Mouse (Mus musculus): Measurements from ENCODE around the gene Parn.

DNA sequence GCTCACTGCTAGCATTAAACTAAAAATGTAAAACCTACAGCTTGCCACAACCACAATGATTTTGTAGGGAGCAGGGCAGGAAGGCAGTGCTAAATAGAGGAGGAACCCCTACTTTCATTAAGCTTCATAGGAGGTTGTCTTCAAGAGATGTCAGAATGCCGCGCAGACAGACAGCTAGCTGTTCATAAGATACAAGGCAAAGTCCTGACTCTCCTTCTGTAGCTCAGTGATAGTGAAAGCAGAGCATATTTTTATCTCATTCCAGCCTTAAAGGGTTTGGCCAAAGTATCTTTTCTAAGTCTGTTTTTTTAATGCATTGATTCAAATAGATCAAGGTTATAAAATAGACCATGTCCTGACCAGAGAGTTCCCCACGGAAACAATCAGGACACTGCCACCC lies 47.8 kb downstream of the Parn start:
- TF ChIP-seq KAT2A (IDR thresholded peaks at IDR 0.05; ENCODE audit: insufficient replicate concordance, low read length) (no peak), MAX (IDR thresholded peaks at IDR 0.05; ENCODE audit: low read length) (no peak), RAD21 (IDR thresholded peaks at IDR 0.05; ENCODE audit: low read depth, low read length) (no peak), EP300 (IDR thresholded peaks at IDR 0.05; ENCODE audit: low read length) (no peak), TCF12 (IDR thresholded peaks at IDR 0.05; ENCODE audit: low read depth, low read length) (no peak)
